Mouse (Mus musculus) frontal cortex, postnatal 36 days (tissue): ENCODE measurements around the gene Mterf1b.

ENCODE experiments used
- DNase-seq, 2 experiments: peaks; one replicate each; pipeline ENCODE4 v3.0.0; 2022; ENCODE audit warnings: low spot score in 2 of 2

Mterf1b gene

DNA sequence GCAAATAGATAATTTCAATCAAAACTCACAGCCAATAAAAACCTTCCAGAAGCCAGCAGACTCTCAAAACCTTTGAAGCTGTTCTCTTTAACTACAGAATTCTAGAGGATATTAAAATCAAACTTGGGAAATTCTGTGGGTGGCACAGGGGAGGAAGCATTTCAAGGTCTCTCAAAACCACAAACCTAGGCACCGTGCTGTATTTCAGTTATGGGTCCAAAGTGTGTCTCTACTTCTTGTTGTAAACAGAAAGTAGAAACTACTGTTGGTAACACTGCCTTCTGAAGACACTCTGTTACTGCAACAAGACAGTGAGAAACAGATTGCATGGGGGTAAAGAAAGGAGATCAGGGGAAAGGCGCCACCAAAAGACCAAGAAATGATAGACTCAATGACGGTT is 52.8 kb downstream of the Mterf1b start:
- no peak for DNase-seq

- DNase-seq = no peak
Measured at GRCm38 (mm10) chr5:4246095-4246494, 53.9 kb downstream of the Mterf1b start.
